9 mouse cellular contexts compared by ENCODE assay signal in genomic region chr8:122537033-122537432, GRCm38 (mm10). TPM values are rescaled to one million over a fixed set of nuclear protein-coding genes. Genes with fewer than 3 reads are reported as not detected.
A peak's percentile ranks its signal among the peaks of the same experiment; 100 is the strongest.
DNase-seq lines count a peak whose midpoint lies in the region; ATAC-seq lines count a peak whose summit lies in the region.
"Had no signal": no experiment of that assay in that cellular context is flagged by ENCODE, and none has a peak within 500 bp of the region (broad histone marks: within the 10 kb centered on the region; RNA-seq: fewer than 3 reads in every experiment).

No protein-coding gene starts in this region.

- ATAC-seq in intestine, embryonic 16.5 days: peak; percentile 90
- peak; percentile 12; the same call in 1 of the 2 replicates for ATAC-seq in liver, embryonic 16.5 days (ENCODE audit: low read depth)
- ATAC-seq in inflammation-experienced regulatory T-cells, adult 6 months: no peak
- ATAC-seq in forebrain, embryonic 16.5 days: no peak

- 0 out of 2 replicates have a peak overlapping the region, but pooled peaks have one; percentile 17 for H3K4me2 ChIP-seq in intestine, embryonic 16.5 days (ENCODE audit: low read depth, low read length)
- H3K4me2 ChIP-seq in liver, embryonic 16.5 days (ENCODE audit: low read depth, low read length): peak overlapping the region; percentile 81
- no peak overlapping the region for H3K4me2 ChIP-seq in forebrain, embryonic 16.5 days (ENCODE audit: low read length)

- H3K9me3 ChIP-seq in intestine, embryonic 16.5 days (ENCODE audit: control insufficient read depth, low read length): no peaks in the 10 kb centered on the region
- H3K9me3 ChIP-seq in liver, embryonic 16.5 days (replicated peaks; ENCODE audit: control insufficient read depth, low read length): no peaks in the 10 kb centered on the region
- no peaks in the 10 kb centered on the region for H3K9me3 ChIP-seq in forebrain, embryonic 16.5 days (ENCODE audit: control insufficient read depth, low read length)
- H3K9me3 ChIP-seq: midbrain, embryonic 10.5 days had no signal

- DNase-seq in urinary bladder, adult 18-20 months (ENCODE audit: low spot score in 2 of 2): peak; percentile 51 to 70
- no peak for DNase-seq in urinary bladder, postnatal 10 days (ENCODE audit: low spot score)
- peak; percentile 73 to 82 for DNase-seq in urinary bladder, postnatal 4 days (ENCODE audit: low spot score in 2 of 2)
- no peak for DNase-seq in layer of hippocampus, adult 9-11 months

- H3K4me3 ChIP-seq in intestine, embryonic 16.5 days (ENCODE audit: low read length): no peak overlapping the region
- peak overlapping the region; percentile 39 for H3K4me3 ChIP-seq in liver, embryonic 16.5 days (ENCODE audit: low read depth, low read length)
- no peak overlapping the region for H3K4me3 ChIP-seq in forebrain, embryonic 16.5 days (replicated peaks; ENCODE audit: low read length)
- H3K4me3 ChIP-seq: midbrain, embryonic 10.5 days had no signal

- WGBS in intestine, embryonic 16.5 days: 15% methylated on average over 6 of the region's 6 CpGs
- WGBS in liver, embryonic 16.5 days (ENCODE audit: insufficient replicate concordance): 33% methylated on average over 6 of the region's 6 CpGs
- 73% methylated on average over 6 of the region's 6 CpGs for WGBS in forebrain, embryonic 16.5 days

- H3K27me3 ChIP-seq in intestine, embryonic 16.5 days (replicated peaks; ENCODE audit: control insufficient read depth, insufficient read depth, low read length): no peaks in the 10 kb centered on the region
- H3K27me3 ChIP-seq in liver, embryonic 16.5 days (ENCODE audit: control insufficient read depth, insufficient read depth, low read depth, low read length): no peaks in the 10 kb centered on the region
- no peaks in the 10 kb centered on the region for H3K27me3 ChIP-seq in forebrain, embryonic 16.5 days (replicated peaks; ENCODE audit: control insufficient read depth, insufficient read depth, low read length)

- peaks cover 24% of the 10 kb centered on the region for H3K4me1 ChIP-seq in intestine, embryonic 16.5 days (ENCODE audit: control insufficient read depth, insufficient read depth, low read length)
- peaks cover 63% of the 10 kb centered on the region for H3K4me1 ChIP-seq in liver, embryonic 16.5 days (ENCODE audit: control insufficient read depth, low read depth, low read length)
- no peaks in the 10 kb centered on the region for H3K4me1 ChIP-seq in forebrain, embryonic 16.5 days (replicated peaks; ENCODE audit: control insufficient read depth, insufficient read depth, low read length)

- no peaks in the 10 kb centered on the region for H3K36me3 ChIP-seq in intestine, embryonic 16.5 days (ENCODE audit: control insufficient read depth, insufficient read depth, low read length)
- H3K36me3 ChIP-seq in liver, embryonic 16.5 days (ENCODE audit: control insufficient read depth, insufficient read depth): 0 out of 2 replicates have a peak, but pooled peaks cover 1% of the 10 kb centered on the region
- H3K36me3 ChIP-seq in forebrain, embryonic 16.5 days (ENCODE audit: control insufficient read depth, insufficient read depth): no peaks in the 10 kb centered on the region
- H3K36me3 ChIP-seq: midbrain, embryonic 10.5 days had no signal

- peak overlapping the region; percentile 90 for H3K27ac ChIP-seq in intestine, embryonic 16.5 days (ENCODE audit: low read length)
- H3K27ac ChIP-seq in liver, embryonic 16.5 days (ENCODE audit: low read length): peak overlapping the region; percentile 98
- H3K27ac ChIP-seq in forebrain, embryonic 16.5 days (ENCODE audit: low read length): no peak overlapping the region
- H3K27ac ChIP-seq: midbrain, embryonic 10.5 days had no signal

- peak overlapping the region; percentile 30; the same call in 1 of the 2 replicates for H3K9ac ChIP-seq in intestine, embryonic 16.5 days (ENCODE audit: low read depth, low read length)
- H3K9ac ChIP-seq in liver, embryonic 16.5 days (ENCODE audit: low read depth, low read length): peak overlapping the region; percentile 73
- no peak overlapping the region for H3K9ac ChIP-seq in forebrain, embryonic 16.5 days (replicated peaks; ENCODE audit: low read depth, low read length)

RNA-seq across cellular contexts. Expression of gene Piezo1, which starts 14.1 kb away (rescaled TPM):
- 9.8 and 11.3 TPM in 2 replicates for polyA plus RNA-seq in intestine, embryonic 16.5 days (2015; fragmentation: Nextera tagmentation; extraction: Ambion mirVana)
- 11.3 and 15.5 TPM in 2 replicates for polyA plus RNA-seq in liver, embryonic 16.5 days (2015; fragmentation: Nextera tagmentation; extraction: Ambion mirVana)
- polyA plus RNA-seq in inflammation-experienced regulatory T-cells, adult 6 months (2017; shearing (Covaris generic)): 10 to 100 TPM; 12.9 to 16.2 (median 14.5) TPM
- polyA plus RNA-seq in forebrain, embryonic 16.5 days (2015; fragmentation: Nextera tagmentation; extraction: Ambion mirVana): 1.9 and 3.4 TPM in 2 replicates

RNA-seq across cellular contexts. Expression of gene Cdt1, which starts 30.8 kb away (rescaled TPM):
- 36.2 and 40.0 TPM in 2 replicates for polyA plus RNA-seq in intestine, embryonic 16.5 days (2015; fragmentation: Nextera tagmentation; extraction: Ambion mirVana)
- polyA plus RNA-seq in liver, embryonic 16.5 days (2015; fragmentation: Nextera tagmentation; extraction: Ambion mirVana): 34.7 and 41.1 TPM in 2 replicates
- 10 to 100 TPM; 11.5 to 19.8 (median 11.7) TPM for polyA plus RNA-seq in inflammation-experienced regulatory T-cells, adult 6 months (2017; shearing (Covaris generic))
- polyA plus RNA-seq in forebrain, embryonic 16.5 days (2015; fragmentation: Nextera tagmentation; extraction: Ambion mirVana): 12.0 and 13.9 TPM in 2 replicates

RNA-seq across cellular contexts. Expression of gene Aprt, which starts 39.7 kb away (rescaled TPM):
- 736 and 778 TPM in 2 replicates for polyA plus RNA-seq in intestine, embryonic 16.5 days (2015; fragmentation: Nextera tagmentation; extraction: Ambion mirVana)
- polyA plus RNA-seq in liver, embryonic 16.5 days (2015; fragmentation: Nextera tagmentation; extraction: Ambion mirVana): 196 and 204 TPM in 2 replicates
- polyA plus RNA-seq in inflammation-experienced regulatory T-cells, adult 6 months (2017; shearing (Covaris generic)): 100 to 1,000 TPM; 168 to 215 (median 192) TPM
- polyA plus RNA-seq in forebrain, embryonic 16.5 days (2015; fragmentation: Nextera tagmentation; extraction: Ambion mirVana): 184 and 204 TPM in 2 replicates

Comparison
In these comparisons a context has a peak if more than half of its experiments do, and no peak if none do; other contexts are left out.
1. DNase-seq: peak in urinary bladder, adult 18-20 months (2 of 2) and urinary bladder, postnatal 4 days (2 of 2); none in urinary bladder, postnatal 10 days (single experiment) and layer of hippocampus, adult 9-11 months (single experiment).
2. ATAC-seq: peak in intestine, embryonic 16.5 days (single experiment) and liver, embryonic 16.5 days (single experiment); none in inflammation-experienced regulatory T-cells, adult 6 months (single experiment) and forebrain, embryonic 16.5 days (single experiment).